Mouse (Mus musculus) heart, adult 11 months (tissue): ENCODE data around the gene Ascl5.

Experiments used
- DNase-seq: peaks from one replicate; pipeline ENCODE4 v3.0.0; 2022

The Ascl5 gene

GRCm38 (mm10) chr1:136052547-136052946, 1.9 kb downstream of the Ascl5 start, which contains the start of gene Cacna1s:
TSS of gene Cacna1s (plus strand) at chr1:136052750.
- DNase-seq, result no peak

- DNase-seq, result no peak
Measured at GRCm38 (mm10) chr1:136055771-136056170, 5.2 kb downstream of the Ascl5 start.

- no peak for DNase-seq
Measured at GRCm38 (mm10) chr1:136058594-136058993, 8.0 kb downstream of the Ascl5 start.

GRCm38 (mm10) chr1:136061041-136061789, 10.6 kb downstream of the Ascl5 start:
- no peak for DNase-seq

GRCm38 (mm10) chr1:136061790-136062141, 11.2 kb downstream of the Ascl5 start:
- DNase-seq, result no peak

GRCm38 (mm10) chr1:136063991-136064390, 13.4 kb downstream of the Ascl5 start:
- DNase-seq, result no peak

GRCm38 (mm10) chr1:136066621-136067020, 16.0 kb downstream of the Ascl5 start:
- no peak for DNase-seq

GRCm38 (mm10) chr1:136067579-136067978, 17.0 kb downstream of the Ascl5 start:
- DNase-seq, result no peak

- DNase-seq, result no peak
Measured at GRCm38 (mm10) chr1:136076086-136076485, 25.5 kb downstream of the Ascl5 start.

GRCm38 (mm10) chr1:136077656-136078055, 27.1 kb downstream of the Ascl5 start:
- DNase-seq, result no peak

- no peak for DNase-seq
Measured at GRCm38 (mm10) chr1:136081161-136081560, 30.6 kb downstream of the Ascl5 start.

- DNase-seq, result no peak
Measured at GRCm38 (mm10) chr1:136085988-136086685, 35.5 kb downstream of the Ascl5 start.

- no peak for DNase-seq
Measured at GRCm38 (mm10) chr1:136089368-136090165, 39.0 kb downstream of the Ascl5 start.

GRCm38 (mm10) chr1:136093726-136094125, 43.1 kb downstream of the Ascl5 start:
- DNase-seq, result no peak

- DNase-seq, result no peak
Measured at GRCm38 (mm10) chr1:136094807-136095206, 44.2 kb downstream of the Ascl5 start.
